Mouse (Mus musculus) left cerebral cortex, postnatal 4 days (tissue): ENCODE data around the gene Map3k20. TPM values are rescaled to one million over a fixed set of nuclear protein-coding genes. Genes with fewer than 3 reads are reported as not detected.

Experiments used
- DNase-seq: peaks from one replicate; pipeline ENCODE4 v3.0.0-alpha.2; 2022
- intact Hi-C: fragments of 180-260 bp; cut with DNase I; formaldehyde crosslinking; loops from one replicate; pipeline ENCODE4 v1.15.1; 2025
- total RNA-seq, 2 experiments: library from RNA; stranded (reverse); gene quantifications; 2 replicates each; pipeline ENCODE4 v1.2.3; 2021

Map3k20 gene
- total RNA-seq, 2 experiments from 2014 or later: 10.8 to 11.7 TPM

DNA sequence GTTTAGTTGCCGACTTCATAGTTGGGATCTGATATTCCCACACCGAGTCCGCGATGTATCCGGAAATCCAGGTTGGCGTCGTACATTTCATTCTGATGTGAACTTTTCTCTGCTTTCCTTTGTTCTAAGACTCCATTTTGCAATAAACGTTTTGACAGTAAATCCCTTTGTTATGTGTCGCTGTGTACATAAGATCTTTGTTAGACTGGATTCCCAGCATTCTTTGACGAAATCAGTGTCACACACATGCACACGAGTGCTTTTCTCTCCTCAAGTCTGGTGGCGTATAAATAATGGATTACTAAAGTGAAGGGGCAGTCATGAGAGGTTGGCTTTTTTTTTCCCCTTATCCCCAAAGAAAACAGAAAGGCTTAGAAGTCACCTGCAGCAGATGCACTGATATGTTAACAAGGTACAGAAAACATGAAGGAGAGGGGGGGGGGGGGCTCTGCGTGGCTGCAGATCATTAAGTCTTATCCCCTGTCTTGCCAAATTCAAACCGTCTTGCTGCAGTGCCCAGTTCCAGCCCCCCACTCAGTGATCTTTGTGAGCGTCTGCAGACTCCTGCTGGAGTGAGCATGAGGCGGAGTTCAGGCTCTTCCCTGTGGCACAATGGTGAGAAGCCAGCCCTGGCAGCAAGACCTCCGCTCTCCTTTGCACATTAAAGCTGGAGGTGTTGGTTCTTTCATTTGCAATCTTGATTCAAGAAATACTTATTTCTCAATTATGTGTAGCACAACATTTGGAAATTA is 122.1 kb downstream of the Map3k20 start:
- DNase-seq: no peak
- intact Hi-C loops: no loop called here

- no peak for DNase-seq
- intact Hi-C loops: no loop called here
These were observed 124.5 kb downstream of the Map3k20 start for GRCm38 (mm10) chr2:72409968-72410367.

DNA sequence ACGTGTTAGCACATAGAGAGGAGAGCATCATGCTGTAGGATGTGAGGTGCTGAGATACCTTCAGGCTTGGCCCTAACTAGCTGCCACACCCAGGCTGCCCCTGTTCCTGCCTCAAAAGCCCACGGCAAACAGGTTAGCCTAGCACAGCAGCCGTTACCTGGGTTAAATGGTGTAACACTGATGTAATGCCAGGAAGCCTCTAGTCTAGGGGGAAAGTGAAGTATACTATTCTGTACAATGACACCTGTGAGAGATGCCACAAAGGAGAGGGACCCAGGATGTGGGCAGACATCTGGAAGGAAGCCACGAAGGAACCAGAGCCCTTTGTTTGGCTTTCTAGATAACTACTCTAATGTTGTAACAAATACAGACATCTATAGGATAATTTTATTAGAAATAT is 126.8 kb downstream of the Map3k20 start:
- no peak for DNase-seq
- intact Hi-C loops: no loop called here

DNA sequence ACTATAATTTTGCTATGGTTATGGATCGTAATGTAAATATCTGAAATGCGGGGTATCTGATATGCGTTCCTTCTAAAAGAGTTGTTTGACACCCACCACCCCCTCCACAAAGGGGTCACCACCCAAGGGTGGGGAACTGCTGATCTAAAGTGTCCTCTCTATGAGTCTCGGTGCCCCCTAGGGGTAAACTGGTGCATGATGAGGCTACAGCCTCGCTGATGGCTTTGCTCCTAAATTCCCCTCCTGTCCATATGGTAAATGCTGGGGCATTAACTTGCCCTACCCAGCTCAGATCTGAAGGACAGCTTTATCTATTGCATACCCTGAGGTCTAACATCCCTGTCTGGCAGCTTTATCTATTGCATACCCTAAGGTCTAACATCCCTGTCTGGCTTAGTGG is 130.0 kb downstream of the Map3k20 start:
- DNase-seq: no peak

GRCm38 (mm10) chr2:72416095-72417080 is 131.0 kb downstream of the Map3k20 start:
- intact Hi-C loops: no loop called here
- DNase-seq: no peak

More for the DNA sequence above, 130.0 kb downstream of the Map3k20 start:
- intact Hi-C loops: no loop called here

DNA sequence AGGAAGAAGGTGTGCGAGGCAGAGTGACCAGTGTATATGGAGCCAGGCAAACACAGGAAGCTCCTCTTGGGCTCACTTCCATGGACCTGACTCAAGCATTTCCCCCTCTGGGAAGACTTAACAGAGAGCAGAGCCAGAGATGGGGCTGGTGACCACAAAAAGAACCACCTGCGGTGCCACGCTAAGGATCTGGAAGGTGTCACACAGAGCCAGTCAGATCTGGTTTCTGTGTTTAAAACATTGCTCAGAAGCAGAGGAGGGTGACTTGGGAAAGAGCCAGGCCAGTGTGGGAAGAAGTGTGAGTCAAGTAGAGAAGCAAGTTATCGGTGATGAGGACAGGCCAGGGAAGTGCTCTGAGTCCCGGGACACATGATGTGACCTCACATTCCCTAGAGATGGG is 135.1 kb downstream of the Map3k20 start:
- no peak for DNase-seq
- intact Hi-C loops: no loop called here

- intact Hi-C loops: no loop called here
These were observed 139.2 kb downstream of the Map3k20 start for GRCm38 (mm10) chr2:72424656-72425055.

GRCm38 (mm10) chr2:72426776-72427175 is 141.3 kb downstream of the Map3k20 start:
- intact Hi-C loops: no loop called here
- peak; percentile 13 for DNase-seq

More at GRCm38 (mm10) chr2:72424656-72425055, 139.2 kb downstream of the Map3k20 start:
- DNase-seq: peak; percentile 12

GRCm38 (mm10) chr2:72427288-72427687 is 141.9 kb downstream of the Map3k20 start:
- intact Hi-C loops: no loop called here
- peak; percentile 12 for DNase-seq

DNA sequence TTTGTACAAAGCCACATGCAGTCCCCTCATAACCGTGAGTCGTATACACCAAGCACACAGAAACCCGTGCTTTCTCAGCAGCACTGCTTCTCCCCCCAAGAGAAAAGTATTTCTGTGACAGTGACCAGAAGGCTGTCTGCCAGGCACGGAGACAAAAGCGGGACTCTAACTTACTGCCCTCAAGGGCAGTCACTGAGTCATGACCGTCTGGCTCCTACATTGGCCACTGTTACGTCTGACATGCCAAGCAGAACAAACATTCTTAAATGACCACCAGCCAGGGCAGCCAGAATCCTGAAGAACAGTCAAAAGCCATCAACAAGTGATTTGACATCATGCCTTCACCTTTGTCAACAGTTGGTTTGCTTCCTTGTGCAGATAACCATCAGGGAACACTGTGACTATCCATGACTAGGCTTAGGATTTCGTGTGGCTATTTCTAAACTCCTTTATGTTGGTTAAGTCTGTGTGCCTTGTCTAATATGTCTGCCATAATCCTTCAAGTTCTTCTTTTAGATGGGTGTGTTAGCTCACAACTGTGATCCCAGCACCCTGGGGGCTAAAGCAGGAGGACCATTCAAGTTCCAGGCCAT is 153.6 kb downstream of the Map3k20 start:
- intact Hi-C loops: no loop called here
- DNase-seq: no peak

DNA sequence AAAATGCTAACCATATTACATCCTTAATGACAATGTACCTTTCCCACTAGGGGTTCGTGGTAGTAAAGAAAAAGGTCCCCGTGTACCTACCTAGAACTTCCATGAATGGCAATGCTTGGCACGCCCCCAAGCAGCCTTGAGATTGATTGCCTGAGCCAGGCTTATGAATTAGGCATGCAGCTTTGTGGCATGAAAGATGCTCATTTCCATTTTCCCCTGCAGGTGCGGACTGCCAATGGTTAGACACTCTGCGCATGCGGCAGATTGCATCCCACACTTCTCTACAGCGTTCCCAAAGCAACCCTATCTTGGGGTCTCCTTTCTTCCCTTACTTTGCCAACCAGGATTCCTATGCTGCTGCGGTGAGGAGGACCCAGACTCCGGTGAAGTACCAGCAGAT is 155.6 kb downstream of the Map3k20 start:
- intact Hi-C loops: no loop called here
- DNase-seq: no peak

- intact Hi-C loops: no loop called here
- no peak for DNase-seq
These were observed 157.4 kb downstream of the Map3k20 start for GRCm38 (mm10) chr2:72442825-72443224.

DNA sequence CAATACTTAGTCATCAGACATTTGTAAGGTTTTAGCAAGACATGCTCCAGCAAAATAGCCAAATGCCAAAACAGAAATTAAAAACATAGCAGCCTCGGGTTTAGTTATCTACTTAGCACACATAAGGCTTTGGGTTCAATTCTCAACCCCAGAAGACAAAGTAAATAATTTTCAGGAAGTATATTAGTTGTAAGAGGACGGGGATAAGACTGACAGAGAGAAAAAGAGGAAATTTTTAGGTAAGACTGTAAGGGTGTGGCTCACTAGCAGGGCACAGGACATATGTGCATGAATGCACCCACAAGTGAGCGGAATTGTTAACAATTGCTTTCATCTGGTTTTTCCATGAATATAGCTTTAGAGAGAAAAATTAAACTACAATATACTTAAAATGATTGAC is 158.5 kb downstream of the Map3k20 start:
- DNase-seq: no peak
- intact Hi-C loops: no loop called here

DNA sequence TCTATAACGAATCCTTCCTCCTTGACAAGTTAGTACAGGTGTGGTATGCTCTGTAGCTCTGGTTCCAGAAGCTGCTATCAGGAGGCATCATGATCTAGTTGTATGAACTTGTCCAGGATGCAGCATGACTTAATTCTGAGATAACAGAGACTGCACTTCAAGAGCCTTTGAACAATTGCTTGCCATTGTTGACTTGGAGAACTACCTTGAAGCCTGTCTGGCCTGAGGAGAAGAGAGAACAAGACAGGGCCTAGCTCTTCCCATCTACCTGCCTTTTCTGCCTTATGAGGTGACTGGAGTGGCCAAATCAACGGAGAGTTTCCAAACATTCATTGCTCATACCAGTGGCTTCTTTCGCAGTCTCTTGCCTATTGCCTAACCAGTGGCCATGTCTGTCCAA is 160.7 kb downstream of the Map3k20 start:
- intact Hi-C loops: no loop called here
- DNase-seq: no peak

DNA sequence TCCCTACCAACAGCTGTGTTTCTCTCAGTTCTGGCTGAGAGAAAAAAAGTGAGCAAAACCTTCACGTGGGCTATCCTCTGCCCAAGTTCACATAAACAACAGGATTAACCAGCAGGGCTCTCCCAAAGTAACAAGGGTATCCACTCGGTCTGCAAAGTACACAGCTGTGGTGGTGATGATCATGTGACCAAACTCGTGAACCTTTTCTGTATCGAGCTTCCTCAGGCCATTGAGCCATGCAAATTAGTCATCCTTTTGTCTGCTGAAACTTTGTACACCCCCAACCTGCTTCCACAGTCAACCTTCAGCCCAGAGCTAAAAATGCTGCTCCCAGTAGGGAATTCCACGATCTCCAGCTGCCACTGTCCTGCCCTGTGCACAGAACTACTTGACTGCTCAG is 161.2 kb downstream of the Map3k20 start:
- intact Hi-C loops: no loop called here
- DNase-seq: no peak

GRCm38 (mm10) chr2:72453563-72453962 is 168.1 kb downstream of the Map3k20 start:
- no peak for DNase-seq
- intact Hi-C loops: no loop called here

DNA sequence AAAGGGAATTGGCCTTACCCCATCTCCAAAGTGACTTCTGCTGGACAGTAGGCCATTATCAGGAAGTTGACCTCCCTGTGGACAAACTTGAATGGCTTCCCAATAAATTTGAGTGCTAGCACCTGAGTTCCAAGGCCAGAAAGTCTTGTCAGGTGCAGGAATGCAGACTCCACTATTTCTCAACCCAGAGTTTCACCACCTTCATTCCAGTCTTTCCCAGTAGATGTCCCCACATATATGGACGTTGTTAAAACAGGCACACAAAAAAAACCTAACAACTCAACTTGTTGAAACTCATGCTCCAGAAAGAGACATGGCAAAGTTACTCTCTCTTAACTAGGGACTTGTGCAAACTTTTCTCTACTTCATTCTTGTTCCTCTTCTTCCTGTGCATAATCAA is 170.8 kb downstream of the Map3k20 start:
- intact Hi-C loops: no loop called here
- DNase-seq: no peak

DNA sequence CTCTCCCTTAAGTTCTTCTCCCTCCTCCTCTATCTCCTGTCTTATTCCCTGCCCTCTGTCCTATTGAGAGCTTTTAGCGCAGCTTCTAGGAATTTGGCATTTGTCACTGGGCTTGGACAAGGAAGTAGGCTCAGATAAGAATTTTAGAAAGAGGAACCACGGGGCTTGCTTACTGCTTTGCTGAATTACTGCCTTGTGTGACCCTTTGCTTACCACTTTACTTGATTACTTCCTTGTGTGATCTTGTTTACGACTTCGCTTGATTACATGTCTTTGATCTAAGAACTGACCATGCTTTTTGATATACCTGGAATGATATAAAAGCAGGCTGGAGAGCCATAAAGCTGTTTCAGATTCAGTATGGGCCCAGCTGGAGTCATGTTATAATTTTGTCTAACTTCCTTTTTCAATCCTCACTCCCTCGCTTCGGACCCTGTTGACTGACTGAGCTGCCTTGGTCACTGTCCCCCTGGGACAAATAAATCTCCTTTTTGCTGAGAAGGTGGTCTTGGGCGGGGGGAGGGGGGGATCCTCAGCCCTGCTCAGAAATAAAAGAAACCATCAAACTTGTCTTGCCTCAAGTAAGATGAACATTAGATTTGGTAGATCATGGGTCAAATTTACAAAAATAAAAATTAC is 179.1 kb downstream of the Map3k20 start:
- intact Hi-C loops: no loop called here
- no peak for DNase-seq

GRCm38 (mm10) chr2:72467604-72468003 is 182.2 kb downstream of the Map3k20 start:
- DNase-seq: no peak
- intact Hi-C loops: no loop called here

DNA sequence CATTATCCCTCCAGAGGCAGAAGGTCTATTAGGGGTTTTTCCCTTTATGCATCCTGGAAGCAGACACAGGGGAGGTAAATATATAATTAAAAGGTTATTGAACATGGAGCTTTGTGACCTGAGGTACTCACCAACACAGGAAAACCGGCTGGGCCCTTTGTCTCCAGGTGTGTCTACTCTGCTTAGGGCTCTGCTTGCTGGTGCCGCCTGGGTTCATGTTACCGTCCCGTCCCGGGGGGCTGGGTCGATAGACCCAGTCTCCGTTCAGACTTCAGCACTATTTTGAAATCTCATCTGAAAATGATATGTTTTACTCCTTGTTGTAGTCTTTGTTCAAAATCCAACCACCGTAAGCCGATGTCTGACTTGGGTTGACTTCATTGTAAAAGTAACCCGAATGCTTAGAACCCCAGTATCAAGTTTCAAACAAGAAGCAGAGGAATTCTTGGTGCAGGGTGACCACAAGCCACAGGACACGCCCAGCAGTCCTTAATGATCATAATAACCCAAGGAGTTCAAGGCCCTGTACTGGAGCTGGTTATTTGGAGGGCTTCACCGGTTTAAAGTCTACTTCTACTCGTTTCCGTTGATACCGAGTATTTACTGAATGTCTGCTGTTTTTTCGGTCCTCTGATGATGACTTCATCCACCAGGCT is 186.1 kb downstream of the Map3k20 start:
- intact Hi-C loops: no loop called here
- DNase-seq: no peak
